Mouse (Mus musculus) lung, embryonic 16.5 days (tissue): ENCODE results near the gene Igf2bp2. TPM values are rescaled to one million over a fixed set of nuclear protein-coding genes. Genes with fewer than 3 reads are reported as not detected.

Experiments
- ATAC-seq: fragments of 200-750 bp; cut with Nextera tagmentation; 2 replicates; pipeline ENCODE4 v1.8.0; 2017; ENCODE audit warnings: low read depth, mild to moderate bottlenecking, moderate library complexity
- H3K27ac ChIP-seq: fragments of 300-500 bp; sonication (generic); 2 replicates; pipeline ENCODE4 v1.5.1; 2014; ENCODE audit warnings: mild to moderate bottlenecking, control low read depth, low read length
- H3K27me3 ChIP-seq: fragments of 300-500 bp; sonication (generic); 2 replicates; pipeline ENCODE4 v1.6.1; 2014; ENCODE audit warnings: low read depth, low read length, mixed read lengths; ENCODE audit not compliant: control insufficient read depth, insufficient read depth
- H3K36me3 ChIP-seq: fragments of 300-500 bp; sonication (generic); 2 replicates; pipeline ENCODE4 v1.6.1; 2014; ENCODE audit warnings: low read length; ENCODE audit not compliant: control insufficient read depth, insufficient read depth
- H3K4me1 ChIP-seq: fragments of 300-500 bp; sonication (generic); replicated peaks from 2 replicates; pipeline ENCODE4 v1.6.1; 2014; ENCODE audit warnings: low read length, mixed read lengths; ENCODE audit not compliant: control insufficient read depth, insufficient read depth
- H3K4me2 ChIP-seq: fragments of 300-500 bp; sonication (generic); 2 replicates; pipeline ENCODE4 v1.6.1; 2014; ENCODE audit warnings: low read depth, low read length, control low read depth
- H3K4me3 ChIP-seq: fragments of 300-500 bp; sonication (generic); 2 replicates; pipeline ENCODE4 v1.5.1; 2014; ENCODE audit warnings: mild to moderate bottlenecking, low read length, control low read depth
- H3K9ac ChIP-seq: fragments of 300-500 bp; sonication (generic); 2 replicates; pipeline ENCODE4 v1.6.1; 2014; ENCODE audit warnings: low read length, control low read depth
- H3K9me3 ChIP-seq: fragments of 300-500 bp; sonication (generic); 2 replicates; pipeline ENCODE4 v1.6.1; 2016; ENCODE audit warnings: low read length; ENCODE audit not compliant: control insufficient read depth
- WGBS: fragments of 180-500 bp; shearing (Covaris S2); extraction: QIAGEN DNeasy Blood & Tissue Kit; methylation state at CpG from one replicate; pipeline ENCODE4 v1.1.7; 2014; 5-methylcytosine and 5-hydroxymethylcytosine counted together
- polyA plus RNA-seq: library from polyadenylated mRNA; unstranded; fragments of >200 nt; fragmentation: Nextera tagmentation; extraction: Ambion mirVana; gene quantifications from 2 replicates; pipeline ENCODE4 v1.2.1, GENCODE M21; 2015

The Igf2bp2 gene
- polyA plus RNA-seq, 1 experiment from 2014 or later = 49.4 TPM

- no peaks in the 10 kb centered on the region for H3K4me1 ChIP-seq
- WGBS = 60% methylated on average over 2 of the region's 2 CpGs
- H3K9me3 ChIP-seq = no peaks in the 10 kb centered on the region
- no peaks in the 10 kb centered on the region for H3K27me3 ChIP-seq
- no peak overlapping the region for H3K27ac ChIP-seq
- no peak overlapping the region for H3K4me2 ChIP-seq
- no peak for ATAC-seq
- H3K4me3 ChIP-seq = no peak overlapping the region
- H3K36me3 ChIP-seq = no peaks in the 10 kb centered on the region
- H3K9ac ChIP-seq = no peak overlapping the region
These were observed 14.9 kb upstream of the Igf2bp2 start for GRCm38 (mm10) chr16:22177999-22178398.

GRCm38 (mm10) chr16:22168731-22169130, 5.6 kb upstream of the Igf2bp2 start:
- no peak overlapping the region for H3K4me2 ChIP-seq
- no peak overlapping the region for H3K27ac ChIP-seq
- no peaks in the 10 kb centered on the region for H3K27me3 ChIP-seq
- H3K4me3 ChIP-seq = no peak overlapping the region
- no peaks in the 10 kb centered on the region for H3K36me3 ChIP-seq
- ATAC-seq = no peak
- peaks cover 8% of the 10 kb centered on the region for H3K4me1 ChIP-seq
- H3K9me3 ChIP-seq = no peaks in the 10 kb centered on the region
- WGBS = 84% methylated on average over 8 of the region's 8 CpGs
- H3K9ac ChIP-seq = no peak overlapping the region

- Histone ChIP-seq H3K27me3 (no peaks in the 10 kb centered on the region), H3K36me3 (no peaks in the 10 kb centered on the region), H3K9ac (no peak overlapping the region), H3K4me3 (no peak overlapping the region), H3K27ac (no peak overlapping the region), H3K4me2 (no peak overlapping the region), H3K9me3 (no peaks in the 10 kb centered on the region), H3K4me1 (peaks cover 11% of the 10 kb centered on the region)
- ATAC-seq = no peak
- 73% methylated on average over 5 of the region's 5 CpGs for WGBS
These were observed 2.5 kb upstream of the Igf2bp2 start for GRCm38 (mm10) chr16:22165556-22165955.

GRCm38 (mm10) chr16:22164446-22164845, 1.3 kb upstream of the Igf2bp2 start:
- no peak overlapping the region; the same call in 1 of the 2 replicates for H3K4me3 ChIP-seq
- H3K27me3 ChIP-seq = no peaks in the 10 kb centered on the region
- no peak for ATAC-seq
- no peaks in the 10 kb centered on the region for H3K36me3 ChIP-seq
- no peaks in the 10 kb centered on the region for H3K9me3 ChIP-seq
- no peak overlapping the region for H3K9ac ChIP-seq
- 31% methylated on average over 8 of the region's 8 CpGs for WGBS
- H3K27ac ChIP-seq = no peak overlapping the region
- H3K4me2 ChIP-seq = peak overlapping the region; percentile 92; the same call in 1 of the 2 replicates
- H3K4me1 ChIP-seq = peaks cover 12% of the 10 kb centered on the region

- H3K4me1 ChIP-seq = peaks cover 12% of the 10 kb centered on the region
- peak overlapping the region; percentile 79 for H3K27ac ChIP-seq
- H3K4me2 ChIP-seq = peak overlapping the region; percentile 92
- no peaks in the 10 kb centered on the region for H3K27me3 ChIP-seq
- peak overlapping the region; percentile 94 for H3K4me3 ChIP-seq
- H3K9ac ChIP-seq = peak overlapping the region; percentile 95
- WGBS = under 1% methylated on average over 27 of the region's 27 CpGs
- ATAC-seq = peak; percentile 66
- H3K9me3 ChIP-seq = no peaks in the 10 kb centered on the region
- H3K36me3 ChIP-seq = no peaks in the 10 kb centered on the region
These were observed 355 bp upstream of the Igf2bp2 start for GRCm38 (mm10) chr16:22163456-22163851.

- H3K27ac ChIP-seq = peak overlapping the region; percentile 79
- under 1% methylated on average over 19 of the region's 19 CpGs for WGBS
- ATAC-seq = no peak
These were observed 1.0 kb downstream of the Igf2bp2 start for GRCm38 (mm10) chr16:22162066-22162511.

GRCm38 (mm10) chr16:22161351-22162065, 1.6 kb downstream of the Igf2bp2 start:
- peak overlapping the region; percentile 78 for H3K27ac ChIP-seq
- H3K4me1 ChIP-seq = peaks cover 12% of the 10 kb centered on the region
- H3K9ac ChIP-seq = peak overlapping the region; percentile 95
- WGBS = under 1% methylated on average over 62 of the region's 71 CpGs
- no peaks in the 10 kb centered on the region for H3K9me3 ChIP-seq
- peak; percentile 23; the same call in 1 of the 2 replicates for ATAC-seq
- H3K4me3 ChIP-seq = peak overlapping the region; percentile 94
- peak overlapping the region; percentile 92 for H3K4me2 ChIP-seq
- no peaks in the 10 kb centered on the region for H3K36me3 ChIP-seq
- no peaks in the 10 kb centered on the region for H3K27me3 ChIP-seq

More at GRCm38 (mm10) chr16:22162066-22162511, 1.0 kb downstream of the Igf2bp2 start:
- Histone ChIP-seq H3K9ac (peak overlapping the region; percentile 95), H3K27me3 (no peaks in the 10 kb centered on the region), H3K4me3 (peak overlapping the region; percentile 94), H3K4me1 (peaks cover 12% of the 10 kb centered on the region), H3K4me2 (peak overlapping the region; percentile 92), H3K9me3 (no peaks in the 10 kb centered on the region), H3K36me3 (no peaks in the 10 kb centered on the region)

GRCm38 (mm10) chr16:22160386-22161145, 2.5 kb downstream of the Igf2bp2 start:
- peak overlapping the region; percentile 94 for H3K4me3 ChIP-seq
- peaks cover 12% of the 10 kb centered on the region for H3K4me1 ChIP-seq
- no peaks in the 10 kb centered on the region for H3K27me3 ChIP-seq
- WGBS = 4% methylated on average over 16 of the region's 16 CpGs
- peak overlapping the region; percentile 43; the same call in 1 of the 2 replicates for H3K9ac ChIP-seq
- no peak for ATAC-seq
- peak overlapping the region; percentile 92 for H3K4me2 ChIP-seq
- no peaks in the 10 kb centered on the region for H3K36me3 ChIP-seq
- no peak overlapping the region for H3K27ac ChIP-seq
- no peaks in the 10 kb centered on the region for H3K9me3 ChIP-seq

GRCm38 (mm10) chr16:22152941-22153444, 10.1 kb downstream of the Igf2bp2 start:
- Histone ChIP-seq H3K4me2 (no peak overlapping the region), H3K9me3 (no peaks in the 10 kb centered on the region), H3K36me3 (no peaks in the 10 kb centered on the region), H3K27ac (no peak overlapping the region), H3K27me3 (no peaks in the 10 kb centered on the region), H3K4me3 (no peak overlapping the region), H3K4me1 (peaks cover 11% of the 10 kb centered on the region), H3K9ac (no peak overlapping the region)
- WGBS = 91% methylated on average over 11 of the region's 11 CpGs
- ATAC-seq = no peak
